Mouse (Mus musculus) thymus, postnatal 10 days (tissue): ENCODE data around the gene Jmjd7.

Experiments used
- DNase-seq, 2 experiments: peaks; one replicate each; pipeline ENCODE4 v3.0.0; 2021; ENCODE audit warnings: low spot score in 2 of 2

Gene Jmjd7

DNA sequence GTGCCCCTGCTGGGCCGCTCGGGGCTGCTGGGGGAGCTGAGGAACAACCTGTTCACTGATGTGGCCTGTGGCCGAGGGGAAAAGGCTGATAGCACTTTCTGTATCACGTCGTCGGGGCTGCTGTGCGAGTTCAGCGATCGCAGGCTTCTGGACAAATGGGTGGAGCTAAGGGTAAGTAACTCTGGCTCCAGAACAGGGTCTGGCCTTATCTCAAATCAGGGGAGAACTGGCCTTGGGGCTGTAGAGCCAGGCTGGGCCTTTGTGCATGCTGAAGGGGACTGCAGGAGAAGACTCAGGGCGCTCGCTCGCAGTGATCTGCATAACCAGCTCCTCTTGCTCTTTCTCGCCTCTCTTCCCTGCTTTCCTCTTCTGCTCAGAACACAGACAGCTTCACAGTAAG, 14.4 kb upstream of the Jmjd7 start:
- no peak for DNase-seq

DNA sequence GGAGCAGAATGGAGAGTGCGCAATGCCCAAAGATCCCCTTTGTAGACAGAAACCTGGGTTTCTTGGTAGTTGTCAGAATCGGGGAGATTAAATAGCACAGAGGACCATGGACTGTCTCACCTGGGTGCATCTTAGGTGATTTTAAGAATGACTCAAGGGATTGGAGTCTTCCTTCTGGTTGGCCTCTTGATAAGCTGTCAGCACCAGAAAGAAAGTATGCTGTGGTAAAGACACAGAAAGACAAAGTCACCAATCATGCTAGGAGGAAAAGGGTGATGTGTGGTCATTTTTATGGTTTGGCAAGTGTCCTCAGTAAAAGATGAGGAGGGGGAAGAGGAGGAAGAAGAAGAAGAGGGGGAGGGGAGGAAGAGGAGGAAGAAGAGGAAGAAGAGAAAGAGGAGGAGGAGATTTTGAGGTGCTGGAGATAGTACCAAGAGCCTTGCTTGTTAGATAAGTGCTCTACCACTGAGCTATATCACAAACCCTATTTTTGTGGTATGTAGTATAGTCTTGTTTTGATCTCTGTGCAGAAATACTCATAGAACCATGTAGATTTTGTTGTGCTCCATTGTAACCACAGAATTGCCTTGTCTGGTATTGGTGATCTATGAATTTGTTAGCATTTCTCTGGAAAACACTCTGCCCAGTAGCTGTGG, 13.3 kb upstream of the Jmjd7 start:
- no peak for DNase-seq

DNA sequence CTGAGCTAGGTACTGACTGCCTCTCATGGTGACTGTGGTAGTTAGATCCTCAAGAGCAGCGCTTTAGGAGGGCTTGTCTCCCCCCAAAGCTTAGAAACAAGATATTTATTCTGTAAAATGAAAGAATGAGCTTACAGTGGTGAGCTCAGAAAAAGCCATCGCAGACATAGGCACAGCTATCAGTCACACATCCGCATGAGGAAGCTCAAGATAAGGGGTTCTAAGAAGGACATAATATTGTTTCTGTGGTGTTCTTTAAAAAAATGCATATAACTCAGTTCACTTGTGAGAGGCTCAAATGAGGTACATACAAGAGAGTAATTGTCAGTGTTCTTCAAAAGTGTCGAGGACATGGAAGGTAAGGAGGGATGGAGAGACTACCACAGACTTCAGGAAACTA, 11.4 kb upstream of the Jmjd7 start:
- DNase-seq: no peak

DNA sequence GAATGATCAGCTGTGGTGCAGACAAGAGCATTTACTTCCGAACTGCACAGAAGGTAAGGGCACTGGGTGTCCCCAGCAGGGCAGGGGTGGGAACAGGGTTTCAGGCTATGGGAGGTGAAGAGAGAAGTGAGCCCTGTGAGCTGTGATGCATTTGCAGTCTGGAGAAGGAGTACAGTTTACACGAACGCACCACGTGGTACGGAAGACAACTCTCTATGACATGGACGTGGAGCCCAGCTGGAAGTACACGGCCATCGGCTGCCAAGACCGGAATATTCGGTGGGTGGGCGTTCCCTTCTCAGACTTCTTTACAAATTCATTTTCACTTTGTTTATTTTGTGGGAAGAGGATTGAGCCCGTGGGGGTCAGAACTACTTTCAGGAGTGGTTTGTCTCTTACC, 9.7 kb upstream of the Jmjd7 start:
- DNase-seq: no peak

DNA sequence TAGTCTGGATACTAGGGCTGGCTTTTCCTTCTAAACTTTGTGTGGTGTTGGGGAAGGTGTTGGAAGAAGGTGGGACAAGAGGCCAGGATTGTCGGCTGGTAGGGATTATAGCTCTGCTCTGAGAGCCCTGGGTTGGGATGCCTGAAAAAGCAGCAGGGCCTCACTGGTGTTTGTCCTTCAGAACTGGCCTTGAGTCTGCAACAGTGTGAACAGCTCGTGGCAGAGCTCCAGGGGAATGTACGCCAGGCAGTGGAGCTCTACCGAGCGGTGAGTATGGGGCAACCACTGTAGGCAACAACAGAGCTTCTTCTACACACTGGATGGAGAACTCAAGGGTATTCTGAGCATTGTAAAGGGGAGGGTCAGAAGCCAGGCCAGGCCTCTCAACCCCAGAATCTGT, 2.9 kb upstream of the Jmjd7 start:
- DNase-seq: no peak

DNA sequence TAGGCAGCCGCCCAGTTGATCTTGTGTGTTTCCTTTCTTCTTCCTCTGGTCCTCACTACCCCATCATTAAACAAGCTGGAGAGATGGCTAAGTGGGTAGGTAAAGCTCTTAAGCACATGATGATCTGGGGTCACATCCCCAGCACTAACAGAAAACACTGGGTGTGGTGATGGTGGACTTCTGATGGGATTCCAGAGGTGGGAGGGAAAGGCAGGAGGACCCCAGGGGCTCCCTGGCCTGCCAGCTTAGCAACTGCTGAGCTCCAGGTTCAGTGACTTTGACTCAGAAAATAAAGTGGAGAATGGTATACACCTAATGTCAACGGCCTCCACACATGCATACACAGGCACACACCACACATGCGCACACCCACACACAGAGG, 658 bp downstream of the Jmjd7 start:
- DNase-seq: no peak

DNA sequence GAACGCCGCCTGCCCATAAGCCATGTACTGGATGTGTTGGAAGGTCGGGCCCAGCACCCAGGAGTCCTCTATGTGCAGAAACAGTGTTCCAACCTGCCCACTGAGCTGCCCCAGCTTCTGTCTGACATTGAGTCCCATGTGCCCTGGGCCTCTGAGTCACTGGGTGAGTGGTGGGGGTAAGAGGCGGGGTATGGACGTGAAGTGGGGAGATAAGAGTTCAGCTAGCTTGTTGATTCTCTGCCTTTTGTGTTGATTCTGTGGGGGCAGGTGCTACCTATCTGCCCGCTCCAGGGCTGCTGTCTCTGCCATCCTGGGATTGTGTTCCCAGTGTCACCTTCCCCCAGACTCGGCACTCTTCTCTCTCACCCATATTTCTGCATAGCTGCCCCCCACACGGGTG, 3.1 kb downstream of the Jmjd7 start:
- DNase-seq: no peak

DNA sequence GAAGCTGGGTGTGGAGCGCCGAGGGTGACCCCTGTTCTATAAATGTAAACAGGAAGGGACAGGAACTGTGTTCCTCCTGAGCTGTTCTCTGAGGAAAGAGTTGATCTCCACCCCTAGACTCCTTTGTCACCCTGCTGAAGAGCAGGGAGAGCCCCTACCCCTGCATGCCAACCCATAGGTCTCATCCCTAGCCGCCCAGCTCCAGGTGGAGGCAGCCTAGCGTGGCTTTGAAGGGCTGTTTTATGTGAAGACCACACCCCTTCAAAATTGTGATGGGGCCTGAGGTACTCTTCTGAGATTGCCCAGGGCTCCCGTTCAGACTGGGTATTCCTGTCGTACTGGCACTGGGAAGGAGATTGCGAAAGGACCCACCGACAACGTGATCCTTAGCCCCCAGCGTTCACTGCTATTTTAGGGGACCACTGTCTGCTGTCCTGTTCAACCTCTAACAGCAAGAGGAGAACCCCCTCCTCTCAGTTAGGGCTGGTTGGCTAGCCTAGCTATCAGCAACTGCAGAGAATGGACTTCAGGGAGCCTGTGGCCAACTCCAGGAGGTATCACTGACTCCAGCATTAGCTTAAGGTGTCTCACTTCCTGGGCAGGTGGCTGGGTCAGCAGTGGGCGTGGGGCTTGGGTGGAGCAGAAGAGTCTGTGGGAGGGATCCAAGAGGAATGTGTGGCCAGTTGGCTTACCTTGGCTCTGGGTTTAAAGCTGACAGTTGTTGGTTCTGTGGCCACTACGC, 5.6 kb downstream of the Jmjd7 start, which contains the start of gene Pla2g4b:
Pla2g4b (plus strand) TSS at position 692 of the 742 bp plus-strand sequence.
- DNase-seq: no peak

DNA sequence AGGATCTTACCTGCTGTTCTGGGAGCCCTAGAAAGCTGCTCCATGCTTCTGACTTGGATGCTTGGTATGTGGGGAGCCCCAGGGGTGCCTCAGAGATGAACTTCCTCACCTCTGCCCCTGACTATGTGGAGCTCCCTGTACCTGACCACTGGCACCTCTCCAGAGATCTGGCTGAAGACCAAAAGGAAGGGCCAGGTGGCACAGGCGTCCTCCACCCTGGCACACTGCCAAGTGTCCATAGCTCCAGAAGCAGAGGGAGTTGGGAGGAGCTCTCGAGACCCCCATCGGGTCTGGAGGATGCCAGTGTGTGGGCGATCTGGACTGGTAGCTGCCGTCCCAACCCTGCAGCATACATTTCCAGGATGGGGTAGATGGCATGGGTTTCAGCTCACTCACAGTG, 6.4 kb downstream of the Jmjd7 start:
- no peak for DNase-seq

DNA sequence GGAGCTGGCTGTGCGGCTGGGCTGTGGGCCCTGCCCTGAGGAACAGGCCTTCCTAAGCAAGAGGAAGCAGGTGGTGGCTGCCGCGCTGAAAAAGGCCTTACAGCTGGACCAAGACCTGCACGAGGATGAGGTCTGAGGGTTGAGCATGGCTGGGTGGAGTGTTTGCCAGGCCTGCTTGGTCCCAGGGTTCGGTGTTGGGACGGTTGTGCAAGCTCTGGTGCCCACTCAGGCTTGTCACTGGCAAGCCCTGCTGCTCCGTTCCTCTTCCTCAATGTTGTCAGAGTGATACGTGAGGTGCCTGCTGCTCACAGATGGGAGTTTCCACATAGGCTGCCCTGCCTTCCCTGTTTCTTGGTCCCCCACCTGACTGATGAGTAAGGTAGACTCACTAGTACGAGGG, 10.5 kb downstream of the Jmjd7 start:
- no peak for DNase-seq

DNA sequence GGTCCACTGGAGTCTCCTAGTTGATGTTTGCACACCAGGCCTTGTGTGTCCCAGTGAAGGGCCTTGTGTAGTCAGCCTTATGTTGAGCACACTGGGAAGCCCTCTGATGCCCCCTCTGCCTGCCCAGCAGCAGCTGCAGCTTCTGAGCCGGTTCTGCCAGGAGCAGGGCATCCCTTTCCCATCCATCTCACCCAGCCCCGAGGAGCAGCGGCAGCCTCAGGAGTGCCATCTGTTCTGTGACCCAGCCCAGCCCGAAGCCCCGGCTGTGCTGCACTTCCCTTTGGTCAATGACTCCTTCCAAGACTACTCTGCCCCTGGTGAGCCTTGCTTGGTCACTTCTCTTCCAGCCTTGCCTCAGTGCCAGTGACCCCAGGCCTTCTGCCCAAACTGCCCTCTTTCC, 13.7 kb downstream of the Jmjd7 start:
- no peak for DNase-seq

DNA sequence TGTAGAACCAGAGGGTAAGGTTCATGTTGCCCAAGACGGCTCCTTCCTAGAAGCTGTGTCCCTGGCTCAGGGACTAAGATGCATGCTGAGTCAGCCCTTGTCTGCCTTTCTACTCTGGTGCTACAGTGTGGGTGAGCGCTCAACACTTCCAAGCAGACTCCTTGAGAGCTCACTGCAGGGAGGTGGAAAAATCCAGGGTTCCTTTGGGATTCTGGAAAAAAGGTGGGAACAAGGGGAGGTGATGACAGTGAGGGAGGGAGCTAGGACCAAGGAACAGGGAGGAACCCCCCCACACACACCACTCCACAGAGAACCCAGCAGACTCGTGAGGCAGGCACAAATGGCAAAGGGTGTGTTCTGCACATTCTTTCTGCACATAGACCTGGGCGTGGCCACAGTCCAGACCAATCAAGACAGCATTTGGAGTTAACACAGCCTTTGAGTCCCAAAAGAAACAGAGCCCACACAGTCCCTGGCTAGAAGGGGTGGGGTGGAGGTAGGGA, 16.9 kb downstream of the Jmjd7 start:
- no peak for DNase-seq

DNA sequence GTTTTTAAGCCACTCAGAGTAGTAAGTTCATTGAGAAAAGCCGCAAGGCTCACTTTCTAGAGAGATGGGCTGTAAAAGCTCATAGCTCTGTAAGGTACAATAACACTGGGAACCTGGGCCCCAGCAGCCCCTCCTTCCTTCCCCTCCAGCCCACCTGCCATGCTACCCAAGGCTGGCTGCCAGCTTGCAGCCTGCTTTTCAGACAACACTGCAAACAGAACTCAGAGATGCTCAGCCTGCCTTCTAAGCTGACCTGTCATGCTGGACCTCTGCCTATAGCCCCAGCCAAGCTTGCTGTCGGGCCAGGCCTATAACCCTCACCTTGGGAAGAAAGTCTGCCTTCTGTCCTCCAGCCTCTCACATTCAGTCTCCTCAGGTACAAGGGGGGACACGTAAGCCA, 17.4 kb downstream of the Jmjd7 start:
- DNase-seq: no peak

DNA sequence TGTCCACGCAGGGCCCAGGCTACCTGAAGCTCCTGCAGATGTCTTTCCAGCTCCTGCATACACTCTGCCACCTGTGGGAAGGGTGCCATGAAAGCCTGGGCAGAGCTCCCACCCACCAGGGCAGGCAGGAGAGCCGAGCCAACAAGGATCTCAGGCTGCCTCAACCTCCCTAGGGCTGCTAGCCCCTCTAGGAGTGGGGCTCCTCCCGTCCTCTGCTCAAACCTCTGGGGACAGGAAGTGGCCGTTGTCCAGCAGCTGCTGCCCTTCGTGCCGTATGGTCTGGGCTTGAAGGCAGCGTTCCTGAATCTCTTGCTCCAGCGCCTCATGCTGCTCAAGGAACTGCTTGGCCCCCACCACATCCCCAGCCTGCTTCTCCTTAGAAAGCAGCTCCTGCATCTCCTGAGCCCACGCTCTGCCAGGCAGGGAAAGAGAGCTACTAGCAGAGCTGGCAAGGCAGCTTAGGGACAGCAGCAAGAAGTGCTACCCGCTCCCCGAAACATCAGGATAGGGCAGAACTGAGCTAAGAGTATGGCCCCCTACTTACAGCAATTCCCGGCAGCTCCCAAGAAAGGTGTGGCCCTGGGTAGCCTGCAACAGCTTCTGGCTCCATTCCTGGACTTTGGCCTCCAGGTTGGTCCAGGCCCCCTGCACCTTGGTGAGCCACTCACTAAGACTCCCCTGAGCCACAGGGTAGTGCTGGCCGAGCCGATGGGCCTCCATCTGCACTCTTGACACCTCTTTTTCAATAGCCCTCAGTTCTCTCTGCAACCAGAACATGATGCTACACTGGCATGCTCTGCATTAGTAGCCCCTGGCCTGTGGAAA, 19.4 kb downstream of the Jmjd7 start:
- DNase-seq: no peak

DNA sequence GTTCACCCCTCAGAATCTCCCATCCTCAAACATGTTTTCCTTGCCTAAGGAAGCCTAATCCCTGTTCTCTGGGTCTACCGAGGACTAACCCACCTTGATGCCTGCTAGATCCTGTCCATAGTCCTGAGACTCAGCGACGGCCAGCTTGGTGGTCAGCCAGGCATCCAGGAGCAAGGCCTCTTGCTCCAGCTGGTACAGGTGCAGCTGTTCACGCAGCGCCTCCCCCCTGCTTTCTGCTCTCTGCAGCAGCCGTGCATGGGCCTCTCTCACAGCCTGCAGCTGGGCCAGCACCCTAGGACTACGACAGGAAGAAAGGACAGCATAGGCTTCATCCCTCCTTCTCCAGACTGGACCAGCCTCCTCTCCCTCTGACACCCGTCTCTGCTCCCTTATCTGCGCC, 20.9 kb downstream of the Jmjd7 start:
- DNase-seq: no peak

DNA sequence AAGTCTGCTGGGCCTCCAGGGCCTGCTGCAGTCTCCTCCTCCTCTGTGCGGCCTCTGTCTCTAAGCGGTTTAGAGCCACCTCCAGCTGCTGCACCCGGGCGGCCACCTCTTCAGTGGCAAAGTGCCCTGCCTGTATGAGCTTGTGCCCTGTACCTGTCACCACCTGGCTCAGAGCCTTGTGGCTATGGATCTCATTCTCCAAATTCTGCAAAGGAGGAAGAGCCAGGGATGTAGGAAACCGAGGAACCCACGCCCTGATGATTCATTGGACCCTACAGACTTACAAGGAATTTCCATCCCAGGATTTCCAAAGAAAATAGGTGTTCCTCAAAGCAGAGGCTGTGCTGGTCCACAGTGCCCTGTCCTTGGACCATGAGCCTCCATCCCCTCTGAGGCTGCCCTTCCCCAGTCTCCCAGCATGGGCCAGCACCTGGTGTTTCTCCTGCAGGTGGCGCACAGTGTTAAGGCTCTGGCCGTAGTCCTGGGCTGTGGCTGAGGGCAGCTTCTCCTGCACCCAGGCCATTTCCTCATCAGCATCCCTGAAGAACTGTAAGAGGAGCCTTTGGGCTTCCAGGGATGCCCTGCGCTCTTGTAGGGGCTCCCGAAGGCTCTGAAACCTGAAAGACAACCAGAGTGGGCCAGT, 22.5 kb downstream of the Jmjd7 start:
- no peak for DNase-seq

DNA sequence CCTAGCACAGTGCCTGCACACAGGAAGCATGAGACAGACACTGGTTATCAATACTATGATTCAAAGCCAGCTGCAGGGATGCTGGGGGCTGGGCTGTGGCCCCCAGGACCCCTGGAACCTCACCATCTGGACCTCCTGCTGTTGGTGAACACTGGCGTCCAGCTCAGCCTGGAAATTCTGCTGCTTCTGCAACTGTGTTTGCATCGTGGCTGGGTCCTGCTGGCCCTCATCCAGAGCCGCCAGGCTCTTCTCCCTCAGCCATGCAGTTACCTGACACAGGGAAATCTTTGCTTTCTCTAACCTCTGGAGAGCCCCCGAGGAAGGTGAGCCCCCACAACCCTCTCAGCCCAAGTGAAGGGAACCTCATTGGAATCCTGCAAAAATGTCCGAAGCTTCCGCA, 24.1 kb downstream of the Jmjd7 start:
- no peak for DNase-seq

DNA sequence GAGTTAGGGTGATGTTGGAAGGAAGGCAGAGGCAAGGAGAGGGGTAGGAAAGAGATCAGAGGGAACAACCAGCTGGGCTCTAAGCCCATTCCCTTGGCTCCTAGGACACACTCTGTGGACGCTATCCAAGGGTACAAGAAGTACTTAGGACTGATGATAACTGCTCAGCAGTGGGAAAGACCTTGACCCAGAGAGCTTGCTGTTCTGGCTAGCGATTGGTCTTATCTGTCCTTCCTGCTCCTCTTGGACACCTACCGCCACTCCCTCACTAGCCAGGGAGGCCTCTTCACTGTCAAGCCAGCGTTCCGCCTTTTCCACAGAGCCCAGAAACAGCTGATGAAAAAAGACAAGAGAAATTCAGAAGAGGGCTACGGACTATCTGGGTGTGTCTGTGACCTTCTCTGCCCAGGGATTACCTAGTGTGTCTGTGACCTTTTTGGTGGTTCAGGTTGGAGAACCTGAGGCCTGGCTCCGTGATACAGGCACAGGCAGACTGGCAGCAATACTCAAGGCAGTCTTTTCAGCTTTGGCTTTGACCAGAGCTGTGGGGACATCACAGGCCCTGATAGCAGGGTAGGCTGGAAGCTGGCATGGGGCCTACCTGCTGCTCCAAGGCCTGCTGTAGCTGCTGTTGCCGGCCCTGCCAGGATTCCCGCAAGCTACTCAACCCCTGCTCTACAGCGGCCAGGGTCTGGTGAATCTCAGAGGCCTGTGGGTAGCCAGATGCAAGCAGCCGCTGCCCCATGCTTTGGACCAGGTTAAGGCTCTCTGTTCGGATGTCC, 27.7 kb downstream of the Jmjd7 start:
- no peak for DNase-seq

DNA sequence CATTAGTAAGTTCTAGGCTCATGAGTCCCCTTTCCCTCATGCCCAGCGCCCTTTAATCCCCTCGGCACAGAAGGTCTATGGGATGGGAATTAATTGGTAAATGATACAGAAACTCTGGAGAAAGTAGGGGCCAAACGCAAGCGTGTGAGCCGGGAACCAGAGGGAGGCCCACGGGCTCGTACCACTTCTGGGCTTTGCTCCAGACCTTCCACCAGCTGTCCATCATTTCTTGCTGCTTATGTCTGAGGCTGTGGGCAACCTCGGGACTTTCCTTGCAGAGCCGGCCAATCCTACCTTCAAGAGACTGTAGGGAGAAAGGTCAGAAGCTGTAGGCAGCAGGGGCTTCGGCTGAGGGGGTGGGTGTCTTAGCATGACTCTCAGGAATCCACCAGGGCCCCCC, 28.6 kb downstream of the Jmjd7 start:
- DNase-seq: no peak

DNA sequence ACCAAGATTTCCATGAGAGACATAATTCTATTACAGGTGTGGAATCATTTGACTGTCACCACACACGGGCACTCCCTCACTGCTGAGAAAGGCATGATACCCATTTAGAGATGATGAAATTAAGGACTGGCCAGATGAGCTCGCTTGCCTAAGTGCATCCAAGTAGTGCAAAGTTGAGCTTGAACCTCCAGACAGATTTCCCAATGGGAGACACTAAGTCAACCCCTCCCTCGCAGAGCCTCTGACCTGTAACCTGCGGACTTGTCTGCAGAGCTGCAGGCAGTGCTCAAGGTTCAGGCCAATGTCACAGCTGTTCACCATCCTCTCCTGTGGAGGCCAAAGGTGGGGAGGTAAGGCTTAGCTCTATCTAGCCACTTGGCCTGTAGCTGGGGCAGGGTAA, 31.5 kb downstream of the Jmjd7 start:
- DNase-seq: no peak

DNA sequence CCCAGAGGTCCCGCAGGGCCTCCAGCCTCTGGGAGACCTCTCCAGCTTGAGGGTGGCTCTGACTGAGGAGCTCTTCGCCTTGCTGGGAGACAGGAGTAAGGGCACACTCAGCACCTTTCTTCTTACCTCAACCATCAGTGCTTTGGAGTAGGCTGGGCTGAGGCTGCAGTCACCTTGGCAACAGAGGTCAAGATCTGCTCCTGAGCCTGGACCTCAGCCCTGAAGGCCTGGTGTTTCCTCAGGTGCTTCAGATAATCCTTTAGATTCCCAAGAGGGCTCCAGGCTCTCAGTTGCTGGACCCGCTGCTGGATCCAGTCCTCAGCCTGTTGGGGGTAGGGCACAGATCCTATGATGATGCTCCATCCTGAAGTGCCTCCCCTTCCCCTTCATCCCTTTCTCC, 32.2 kb downstream of the Jmjd7 start:
- no peak for DNase-seq
